Mouse (Mus musculus) CH12.LX (cell line): Measurements from ENCODE around the gene Krit1.

ENCODE experiments used
- CTCF ChIP-seq, 2 experiments: IDR thresholded peaks in 1 of 2; conservative IDR thresholded peaks in 1 of 2; 2 replicates each; pipeline ENCODE4 v1.5.1; 2011 to 2012; ENCODE audit warnings: low read depth in 2 of 2, low read length in 2 of 2, improper control_type of control experiment in 1 of 2, inconsistent platforms in 1 of 2, mild to moderate bottlenecking in 1 of 2, moderate library complexity in 1 of 2
- KAT2A ChIP-seq: IDR thresholded peaks from 2 replicates; pipeline ENCODE4 v1.6.1; 2012; ENCODE audit warnings: low read length, improper control_type of control experiment, inconsistent platforms; ENCODE audit not compliant: insufficient replicate concordance
- POLR2A ChIP-seq: IDR thresholded peaks from 2 replicates; pipeline ENCODE4 v1.6.1; 2011; ENCODE audit warnings: low read depth, mild to moderate bottlenecking, improper control_type of control experiment, low read length
- POLR2AphosphoS2 ChIP-seq: IDR thresholded peaks from 2 replicates; pipeline ENCODE4 v1.6.1; 2011; ENCODE audit warnings: low read depth, low read length, improper control_type of control experiment

DNA sequence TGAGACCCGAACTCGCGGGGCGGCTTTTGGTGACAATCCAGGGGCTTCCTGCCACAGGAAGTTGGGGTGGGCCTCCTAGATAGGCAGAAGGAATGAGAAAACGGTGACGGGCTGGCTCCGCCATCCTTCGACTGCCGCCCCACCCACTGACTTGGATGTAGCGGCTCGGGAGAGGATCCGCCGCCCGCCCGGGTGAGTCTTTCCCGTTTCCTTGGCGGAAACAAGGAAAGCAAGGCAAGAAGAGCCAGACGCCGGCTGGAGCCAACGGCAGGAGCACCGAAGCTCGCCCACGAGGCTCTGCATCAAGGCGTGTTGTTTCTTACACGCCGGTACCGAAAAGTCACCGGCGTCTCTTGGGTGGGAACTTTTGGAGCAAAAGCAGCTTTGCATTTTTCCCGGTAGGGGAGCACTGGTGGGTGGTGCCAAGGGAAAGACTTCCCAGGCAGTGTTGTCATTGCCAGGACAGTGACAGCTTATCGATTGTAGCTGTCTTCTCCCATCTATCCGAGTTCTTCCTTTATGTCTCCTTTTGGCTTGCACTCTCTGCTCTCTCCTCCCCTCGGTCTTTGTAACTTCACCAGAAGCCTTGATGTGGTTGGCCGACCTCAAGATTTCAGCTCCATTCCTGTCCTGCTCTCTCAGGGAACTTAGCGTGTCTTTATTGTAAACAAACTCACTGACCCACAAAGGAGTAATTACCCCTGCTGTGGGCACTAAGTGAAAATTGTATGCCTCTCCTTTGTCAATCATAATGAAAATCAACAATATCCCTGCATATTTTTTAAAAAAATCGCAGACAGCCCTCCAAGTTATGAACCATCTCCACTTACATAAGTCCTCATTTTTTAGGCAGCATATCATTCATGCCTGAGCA is 545 bp downstream of the Krit1 start:
- TF ChIP-seq POLR2A (peak; percentile 56; the same call in 1 of the 2 replicates), POLR2AphosphoS2 (no peak), KAT2A (no peak), CTCF (conservative IDR thresholded peaks at IDR 0.05 in 1 of 2, IDR thresholded peaks at IDR 0.05 in 1 of 2; ENCODE audit: low read depth in 2 of 2, low read length in 2 of 2) (no peak)
